Mouse (Mus musculus) layer of hippocampus, postnatal 25 days (tissue): Measurements from ENCODE around the gene Polr1a. TPM values are rescaled to one million over a fixed set of nuclear protein-coding genes. Genes with fewer than 3 reads are reported as not detected.
A peak's percentile ranks its signal among the peaks of the same experiment; 100 is the strongest.

Experiments used
- DNase-seq, 2 experiments: peaks; one replicate each; pipeline ENCODE4 v3.0.0; 2022; ENCODE audit warnings: mixed read lengths in 2 of 2, low spot score in 1 of 2; ENCODE audit errors: extremely low spot score in 1 of 2
- total RNA-seq, 2 experiments: library from RNA; stranded (reverse); gene quantifications; 2 replicates each; pipeline ENCODE4 v1.2.3; 2021

The Polr1a gene
- total RNA-seq, 2 experiments from 2014 or later = 31.0 to 35.8 TPM

DNA sequence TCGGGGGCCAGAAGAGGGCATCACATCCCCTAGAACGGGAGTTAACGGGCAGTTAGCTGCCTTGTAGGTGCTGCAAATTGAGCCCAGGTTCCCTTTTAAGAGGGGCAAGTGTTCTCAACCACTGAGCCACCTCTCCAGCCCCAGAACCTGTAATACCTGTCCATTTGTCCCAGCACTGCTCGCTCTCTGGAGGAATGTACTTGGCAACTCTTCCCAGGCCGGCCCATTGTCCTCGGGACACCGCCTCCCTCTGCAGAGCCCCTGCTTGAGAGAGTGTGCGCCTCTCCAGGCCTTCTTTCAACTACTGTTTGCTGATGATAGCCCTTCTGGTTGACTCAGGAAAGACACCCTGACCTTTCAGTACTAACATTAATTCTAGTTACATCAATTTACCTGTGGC, 37.3 kb downstream of the Polr1a start:
- no peak for DNase-seq

DNA sequence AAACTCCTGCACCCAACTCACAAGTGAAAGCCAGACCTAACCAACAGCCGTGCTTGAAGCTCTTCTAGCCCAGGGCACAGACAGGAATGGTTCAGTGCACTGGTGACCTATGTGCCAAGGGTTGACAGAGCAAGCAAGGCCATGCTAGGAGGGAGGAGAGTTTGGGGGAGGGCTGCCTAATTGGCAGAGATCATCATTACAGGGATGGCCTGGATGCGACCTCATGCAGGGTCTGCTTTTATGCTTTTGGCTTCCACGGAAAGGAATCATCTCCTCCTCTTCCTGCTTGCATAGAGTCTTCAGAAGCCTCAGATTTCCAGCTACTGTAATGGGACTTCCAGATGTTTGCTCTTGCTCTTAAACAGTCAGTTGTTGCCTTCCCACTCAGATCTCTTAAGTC, 40.9 kb downstream of the Polr1a start:
- no peak for DNase-seq

DNA sequence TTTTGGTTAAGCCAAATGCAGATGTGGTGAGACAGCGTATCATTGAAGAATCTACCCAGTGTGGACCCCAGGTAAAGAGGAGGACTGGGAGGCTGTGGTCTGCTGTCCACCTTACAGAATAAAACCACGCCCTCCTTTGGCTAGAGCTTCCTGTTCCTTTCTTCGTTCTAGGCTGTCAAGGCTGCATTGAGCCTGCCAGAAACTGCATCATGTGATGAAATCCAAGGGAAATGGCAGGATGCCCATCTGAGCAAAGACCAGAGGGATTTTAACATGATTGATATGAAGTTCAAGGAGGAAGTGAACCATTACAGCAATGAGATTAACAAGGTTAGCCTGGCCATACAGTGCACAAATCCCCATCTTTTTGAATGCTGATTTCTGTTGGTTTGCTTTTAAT, 41.7 kb downstream of the Polr1a start:
- DNase-seq = no peak

DNA sequence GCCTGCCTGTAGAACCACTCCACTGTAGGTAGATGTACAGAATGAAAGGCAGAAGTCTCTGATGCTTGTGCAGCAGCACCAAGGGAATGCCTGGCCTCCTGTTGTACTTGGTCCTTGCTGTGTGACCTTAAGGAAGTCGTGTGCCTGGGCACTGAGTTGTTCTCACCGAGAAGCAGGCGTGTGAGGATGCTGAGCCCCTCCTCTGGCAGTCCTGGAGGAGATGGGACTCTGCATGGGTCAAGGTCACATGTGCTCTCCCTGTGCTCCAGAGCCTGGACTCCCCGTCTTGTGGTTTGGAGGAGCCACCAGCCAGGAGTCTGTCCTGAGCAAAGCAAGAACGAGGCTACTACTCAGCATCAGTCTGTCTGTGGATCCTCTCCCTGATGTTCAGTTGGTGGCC, 42.3 kb downstream of the Polr1a start:
- DNase-seq = no peak

DNA sequence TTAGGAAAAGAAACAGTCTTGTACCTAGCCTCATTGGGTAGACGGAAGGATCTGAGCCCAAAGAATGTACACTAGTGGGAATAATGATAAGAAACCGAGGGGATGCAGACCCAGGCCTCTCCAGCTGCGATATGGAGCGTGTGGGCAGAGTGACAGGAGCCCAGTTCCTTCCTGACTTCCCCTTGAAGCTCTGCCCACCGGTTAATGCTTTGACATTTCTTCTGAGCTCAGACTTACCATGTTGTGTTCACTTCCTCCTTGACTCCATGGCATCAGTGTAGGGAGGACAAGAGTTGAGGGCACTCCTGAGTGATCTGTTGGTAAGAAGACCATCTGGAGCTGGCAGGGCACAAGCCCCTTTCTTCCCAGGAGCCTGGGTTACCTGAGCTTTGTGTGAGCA, 53.3 kb downstream of the Polr1a start:
- no peak for DNase-seq

DNA sequence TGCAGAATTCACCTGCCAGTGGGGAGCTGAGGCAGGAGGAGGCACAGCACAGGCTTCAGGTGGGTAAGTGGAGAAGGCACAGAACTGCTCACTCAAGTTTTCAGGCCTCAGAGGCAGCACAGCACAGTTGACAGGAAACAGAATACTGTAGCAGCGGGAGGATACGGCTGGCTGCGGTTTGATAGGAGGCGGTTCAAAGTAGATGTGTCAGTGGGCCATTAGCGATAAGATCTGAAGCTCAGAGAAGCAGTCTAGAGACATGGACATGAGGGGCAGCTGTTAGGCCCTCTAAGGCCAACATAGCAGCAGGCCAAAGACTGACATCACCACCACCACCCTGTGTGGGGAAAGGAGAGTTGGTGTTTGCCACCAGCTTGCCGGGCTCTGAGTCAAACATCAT, 53.9 kb downstream of the Polr1a start:
- DNase-seq = no peak

DNA sequence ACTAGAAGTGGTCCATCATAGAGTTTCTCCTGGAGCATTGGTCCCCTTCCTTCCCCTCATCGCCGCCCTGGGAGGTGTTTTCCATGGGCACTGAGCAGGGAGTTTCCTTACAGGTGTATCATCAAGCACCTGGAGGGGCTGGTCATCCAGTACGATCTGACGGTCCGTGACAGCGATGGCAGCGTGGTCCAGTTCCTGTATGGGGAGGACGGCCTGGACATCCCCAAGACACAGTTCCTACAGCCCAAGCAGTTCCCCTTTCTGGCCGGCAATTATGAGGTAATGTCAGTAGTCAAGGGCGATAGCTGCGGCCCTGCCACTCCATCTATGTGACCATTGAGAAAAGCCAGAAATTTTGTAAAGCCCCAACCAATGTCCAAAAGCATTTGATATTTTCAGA, 54.7 kb downstream of the Polr1a start:
- DNase-seq = no peak

DNA sequence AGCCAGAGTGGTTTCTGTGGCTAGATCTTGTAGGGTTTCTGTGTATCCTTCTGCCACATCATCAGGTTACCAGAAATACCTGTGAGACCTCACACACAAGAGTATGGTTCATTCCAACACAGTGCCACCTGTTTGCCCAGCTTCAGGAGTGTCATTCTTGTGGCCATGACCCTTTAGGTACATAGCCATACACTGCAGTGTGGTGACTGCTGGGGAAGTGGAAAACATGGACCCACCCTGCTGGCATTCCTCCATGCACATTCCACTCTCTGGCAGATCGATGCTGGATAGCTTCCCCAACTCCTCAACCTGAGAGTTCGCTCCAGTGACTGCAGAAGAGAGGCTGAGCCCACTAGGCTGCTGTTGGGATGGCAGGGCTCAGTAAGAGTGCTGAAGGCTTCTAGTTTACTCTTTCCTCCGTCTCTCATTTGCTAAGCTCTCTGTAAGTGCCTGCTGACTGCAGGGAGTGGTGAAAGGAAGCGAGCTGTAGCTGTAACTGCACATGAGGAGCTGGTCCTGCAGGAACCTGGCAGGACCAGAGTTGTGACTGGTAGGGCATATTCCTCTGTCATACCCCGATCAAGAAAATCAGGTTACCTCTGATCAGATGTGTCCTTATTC, 57.9 kb downstream of the Polr1a start:
- DNase-seq = no peak

DNA sequence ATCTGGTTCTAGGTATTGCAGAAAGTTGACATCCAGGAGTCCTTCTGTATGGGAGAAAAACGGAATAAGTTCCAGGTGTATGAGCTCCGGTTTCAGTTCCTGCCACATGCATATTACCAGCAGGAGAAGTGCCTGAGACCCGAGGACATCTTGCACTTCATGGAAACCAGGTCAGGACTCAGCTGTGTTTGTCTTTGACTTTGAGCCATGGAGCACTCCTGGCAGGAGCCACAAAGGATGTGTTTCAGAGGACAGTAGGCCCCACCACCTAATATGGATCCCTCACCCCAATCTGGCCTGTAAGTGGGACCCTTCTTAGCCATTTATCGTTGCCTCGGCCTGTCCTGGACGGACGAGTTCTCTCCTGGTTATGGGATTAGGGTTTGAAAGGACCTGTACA, 59.0 kb downstream of the Polr1a start:
- DNase-seq = no peak

DNA sequence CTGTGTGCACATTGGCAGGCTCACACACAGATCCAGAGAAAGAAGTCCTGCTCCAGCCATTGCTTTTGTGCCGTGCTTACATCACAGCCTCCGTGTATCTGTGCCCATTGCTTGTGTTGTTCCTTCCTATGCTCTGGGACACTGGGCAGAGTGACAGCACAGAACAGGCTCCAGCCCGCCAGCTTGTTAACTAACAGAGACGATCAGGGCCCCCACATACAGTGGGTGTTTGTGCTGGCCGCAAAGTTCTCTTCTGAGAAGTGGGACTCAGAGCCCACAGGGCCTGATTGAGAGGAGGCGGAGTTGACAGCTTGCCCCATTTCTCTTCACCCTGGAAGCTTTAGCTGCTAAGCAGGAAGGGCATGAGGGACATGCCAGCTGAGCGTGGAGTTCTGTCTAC, 60.6 kb downstream of the Polr1a start:
- peak; percentile 16 to 29 for DNase-seq

DNA sequence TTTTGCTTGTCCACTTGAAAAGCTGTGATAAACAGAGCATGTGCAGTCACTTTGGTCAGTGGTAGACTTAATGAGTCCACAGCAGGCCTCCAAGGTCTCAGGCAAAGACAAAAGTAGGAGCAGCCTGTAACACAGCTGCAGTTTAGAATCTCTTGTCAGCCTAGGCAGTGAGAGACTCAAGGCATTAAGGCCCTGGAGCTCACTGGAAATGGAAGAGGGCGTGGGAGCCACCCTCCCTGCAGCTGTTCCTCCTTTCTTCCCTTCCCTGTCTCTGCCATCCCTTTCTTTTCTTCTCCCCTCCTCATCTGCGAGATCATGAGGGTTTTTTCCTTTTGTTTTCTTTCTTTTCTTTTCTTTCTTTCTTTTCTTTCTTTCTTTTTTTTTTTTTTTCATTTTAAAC, 61.3 kb downstream of the Polr1a start:
- no peak for DNase-seq

DNA sequence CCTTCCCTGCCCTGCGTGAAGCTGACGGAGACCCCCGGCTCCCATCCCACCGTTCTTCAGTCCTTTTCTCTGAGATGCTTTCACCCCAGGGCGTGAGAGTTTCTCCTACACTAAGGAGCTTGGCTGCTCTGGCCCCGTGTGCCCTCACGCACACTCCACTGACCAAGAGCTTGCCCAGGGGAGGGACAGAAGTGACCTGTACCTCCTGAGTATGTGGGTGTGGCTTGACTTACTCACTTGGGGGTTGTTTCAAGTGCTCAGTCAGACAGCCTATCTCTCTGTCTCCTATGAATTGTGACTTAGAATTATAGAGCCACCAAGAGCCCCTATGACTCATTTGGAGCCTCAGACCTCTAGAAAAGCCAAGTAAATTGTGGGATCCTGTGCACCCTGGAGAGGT, 67.7 kb downstream of the Polr1a start:
- DNase-seq = no peak

DNA sequence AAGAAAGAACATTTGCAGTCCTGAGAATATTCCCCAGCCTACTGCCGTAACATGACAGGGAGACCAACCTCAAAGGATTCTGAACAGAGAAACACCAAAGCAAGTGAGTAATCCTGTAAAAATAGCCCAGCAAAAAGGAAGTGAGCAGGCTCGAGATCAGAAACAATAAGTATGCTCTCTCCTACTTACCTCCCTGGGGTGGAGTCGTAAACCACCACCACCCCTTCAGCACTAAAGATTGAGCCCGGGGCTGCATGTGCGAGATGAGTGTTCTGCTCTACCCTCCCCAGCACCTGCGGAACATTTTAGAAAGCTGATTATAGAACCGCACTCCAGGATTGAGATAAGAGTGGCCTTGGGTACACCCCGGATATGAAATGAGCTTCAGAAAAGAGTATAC, 71.3 kb downstream of the Polr1a start:
- no peak for DNase-seq

DNA sequence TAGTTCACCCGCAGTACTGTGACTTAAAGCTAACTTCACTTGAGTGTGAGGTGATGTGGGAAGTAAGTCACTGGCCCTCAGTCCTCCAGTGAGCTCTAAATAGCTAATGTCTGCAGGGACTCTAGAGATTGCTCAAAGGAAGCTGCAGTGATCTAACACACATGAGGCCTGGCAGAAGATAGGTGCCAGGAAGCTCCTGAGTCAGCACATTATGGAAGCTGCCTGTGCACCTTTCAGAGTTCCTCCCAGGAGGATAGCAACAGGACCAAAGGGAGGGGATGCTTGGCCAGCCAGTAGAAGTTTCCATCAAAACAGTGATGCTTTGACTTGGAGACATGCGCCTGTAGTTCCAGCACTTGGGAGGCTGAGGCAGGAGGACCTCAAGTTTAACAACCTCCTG, 71.7 kb downstream of the Polr1a start:
- no peak for DNase-seq

DNA sequence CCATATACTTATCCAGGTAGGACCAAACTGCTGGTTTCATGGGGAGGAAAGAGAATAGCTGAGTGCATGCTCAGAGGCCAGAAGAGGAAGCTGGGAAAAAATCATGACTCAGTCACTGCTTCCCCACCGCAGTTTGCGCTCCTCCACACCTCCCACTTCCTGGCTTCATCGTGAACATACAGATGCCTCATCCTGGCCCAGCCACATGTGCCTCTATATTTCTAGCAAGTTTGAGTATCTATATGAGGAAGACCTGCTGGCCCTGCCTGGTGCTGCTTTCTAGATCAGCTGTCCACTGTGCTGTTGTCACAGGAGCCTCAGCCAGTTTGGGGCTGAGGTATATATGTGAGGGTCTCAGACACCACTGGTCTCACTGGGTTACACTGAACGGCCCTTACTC, 72.6 kb downstream of the Polr1a start:
- no peak for DNase-seq

DNA sequence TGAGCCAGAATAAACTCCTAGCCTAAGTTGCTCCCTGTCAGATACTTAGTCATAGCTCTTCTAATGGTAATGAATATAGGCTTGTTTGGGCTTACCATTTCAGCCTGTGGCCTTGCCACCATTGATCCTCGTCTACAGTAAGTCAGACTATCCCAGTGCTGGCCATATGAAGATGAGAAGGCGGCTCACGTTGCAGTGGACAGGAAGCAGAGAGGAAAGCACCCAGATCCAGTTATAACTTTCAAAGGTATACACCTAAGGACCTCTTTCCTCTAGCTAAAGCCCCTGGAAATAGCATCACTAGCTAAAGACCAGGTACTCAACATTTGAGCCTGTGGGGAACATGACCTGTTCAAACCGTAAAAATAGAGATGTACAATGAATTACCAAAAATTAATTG, 77.1 kb downstream of the Polr1a start:
- DNase-seq = no peak

DNA sequence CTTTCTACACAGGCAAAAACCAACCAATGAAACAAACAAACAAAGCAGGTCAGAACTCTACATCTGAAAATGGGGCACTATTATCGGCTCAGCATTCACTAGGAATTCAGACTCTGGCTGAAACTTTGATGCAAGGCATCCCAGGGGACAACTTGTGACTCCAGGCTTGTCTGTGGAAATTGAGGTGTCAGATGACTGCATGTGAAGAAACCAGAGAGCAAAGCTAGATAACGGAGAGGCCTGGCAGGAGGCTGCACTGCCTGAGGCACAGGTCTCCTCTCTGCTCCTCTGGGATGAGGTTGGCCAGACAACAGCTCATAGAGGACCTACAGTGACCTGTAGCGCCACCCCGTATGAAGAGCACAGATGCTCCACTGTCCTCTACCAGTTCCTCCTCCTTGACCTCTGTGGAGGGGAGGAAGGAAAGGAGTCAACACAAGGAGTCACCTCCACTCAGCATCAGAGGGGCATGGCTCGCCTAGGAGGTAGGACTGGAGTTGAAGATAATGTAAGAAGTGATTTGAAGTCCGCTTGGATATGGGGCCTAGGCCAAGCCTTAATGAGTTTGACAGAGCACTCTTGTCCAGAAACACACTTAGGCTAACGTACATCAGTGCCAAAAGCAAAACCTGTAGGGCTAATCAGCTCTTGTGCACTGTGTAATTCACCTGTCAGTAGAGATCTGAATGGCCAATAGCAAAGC, 78.8 kb downstream of the Polr1a start:
- DNase-seq = no peak

DNA sequence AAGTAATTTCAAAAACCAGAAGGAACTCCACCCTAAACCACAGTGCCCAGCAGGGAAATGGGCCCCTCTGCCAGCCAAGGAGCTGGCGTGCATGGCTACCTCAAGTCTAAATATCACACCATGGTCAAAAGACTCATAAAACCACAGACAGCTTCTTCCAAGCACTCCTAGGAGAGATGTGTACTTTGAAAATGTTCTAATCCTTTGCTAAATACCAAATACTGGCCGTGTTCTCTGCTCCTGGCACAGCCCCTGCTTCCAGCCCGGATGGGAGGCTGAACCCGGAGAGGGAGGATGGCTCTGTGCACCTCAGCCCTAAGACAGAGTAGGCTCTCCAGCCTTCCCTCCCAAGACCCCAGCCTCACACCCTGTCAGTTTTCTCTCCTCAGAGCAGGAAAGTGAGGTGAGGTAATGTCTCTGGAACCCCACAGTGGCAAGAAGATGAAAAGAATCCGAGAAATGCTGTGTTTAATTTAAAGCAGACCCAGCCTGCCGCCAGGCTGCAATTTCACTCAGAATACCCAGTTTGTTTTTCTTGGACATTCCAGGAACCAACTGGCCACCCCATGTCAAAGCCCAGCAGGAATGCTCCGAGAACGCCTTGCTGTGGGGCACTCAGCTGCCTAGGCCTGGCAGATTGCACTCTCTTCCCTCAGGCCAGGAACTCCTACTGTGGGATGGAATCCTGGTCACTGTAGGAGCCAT, 80.9 kb downstream of the Polr1a start:
- no peak for DNase-seq

DNA sequence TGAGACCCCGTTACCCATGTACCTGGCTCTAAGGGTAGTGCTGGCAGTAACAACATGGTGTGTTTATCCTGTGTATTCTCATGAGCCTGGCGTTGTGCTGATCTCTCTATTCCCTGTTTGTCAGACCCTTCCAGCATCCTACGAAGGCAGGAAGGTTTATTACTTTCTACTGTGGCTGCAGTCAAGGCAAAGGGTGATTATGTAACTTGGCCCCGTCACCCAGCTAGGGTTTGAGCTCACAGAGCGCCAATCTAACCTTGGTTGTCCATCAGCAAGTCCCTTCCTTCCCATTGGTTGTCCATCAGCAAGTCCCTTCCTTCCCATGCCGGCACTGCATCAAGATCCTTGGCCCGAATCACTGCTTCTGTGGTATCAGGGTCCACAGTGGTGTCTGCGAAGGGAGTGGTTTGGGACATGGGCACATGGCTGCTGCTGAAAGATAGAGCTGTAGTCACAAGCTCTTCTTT, 81.6 kb downstream of the Polr1a start:
- no peak for DNase-seq

DNA sequence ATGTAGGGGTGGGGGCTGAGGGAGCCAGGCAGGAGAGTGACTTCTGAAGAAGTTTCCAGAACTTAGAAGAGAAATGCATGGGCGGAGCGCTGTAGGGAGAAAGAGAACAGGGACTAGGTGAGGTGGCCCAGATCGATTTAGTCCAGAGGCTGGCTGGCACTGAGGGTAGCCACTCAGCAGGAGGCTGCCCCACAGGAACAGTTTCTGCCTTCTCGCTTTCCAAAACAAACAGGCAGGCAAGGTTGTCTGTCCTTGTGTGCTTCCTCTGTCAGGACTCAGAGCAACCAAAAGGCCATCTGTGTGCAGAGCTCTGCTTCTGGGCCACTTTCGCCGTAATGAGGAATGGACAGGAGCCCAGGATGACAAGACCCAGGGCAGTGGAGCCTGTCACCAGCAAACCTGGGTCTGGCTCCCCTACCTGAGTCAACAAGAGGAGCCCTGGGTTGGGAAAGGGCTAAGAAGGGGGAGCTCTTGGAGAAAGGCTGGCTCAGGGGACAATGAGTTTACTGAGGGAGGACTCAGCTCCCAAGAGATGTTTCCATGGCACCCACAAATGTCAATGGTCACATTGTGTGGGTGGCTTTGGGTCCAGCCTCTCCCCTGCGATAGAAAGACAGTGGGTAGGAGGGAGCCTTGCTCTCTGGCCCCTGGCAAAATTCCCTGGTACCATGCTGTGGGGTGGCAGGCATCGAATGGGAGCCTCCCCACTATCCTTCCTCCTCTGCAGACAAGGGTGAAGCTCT, 82.5 kb downstream of the Polr1a start:
- DNase-seq = no peak

DNA sequence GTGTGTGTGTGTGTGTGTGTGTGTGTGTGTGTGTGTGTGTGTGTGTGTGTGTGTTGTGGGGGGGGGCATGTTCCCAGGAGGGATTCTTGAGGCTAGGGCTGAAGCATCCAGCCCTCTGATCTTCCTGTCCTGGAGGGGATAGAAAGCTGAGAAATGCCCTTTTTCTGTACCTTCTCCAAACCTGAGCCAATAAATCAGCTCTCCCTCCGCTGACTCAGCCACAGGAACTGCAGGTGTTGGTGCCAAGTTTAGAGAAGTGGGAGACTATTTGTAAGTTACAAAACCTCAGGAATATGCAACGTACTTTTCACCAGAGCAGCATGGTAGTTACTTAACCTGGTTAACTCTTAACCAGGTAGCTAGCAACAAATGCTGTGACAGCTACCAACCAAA, 83.1 kb downstream of the Polr1a start:
- DNase-seq = no peak
